Mouse (Mus musculus) brown adipose tissue, adult 24 weeks (tissue): ENCODE measurements at regions not wholly inside any gene's neighbourhood (a gene's known extent, or its start where the extent isn't known, plus 50 kb on each side); places are given as distances from the start of the nearest gene placed in this dataset.

Source experiments
- H3K27ac ChIP-seq: fragments of 200-500 bp; replicated peaks from 2 replicates; pipeline ENCODE4 v1.5.1; 2012; ENCODE audit warnings: low read depth, mild to moderate bottlenecking, low read length
- H3K4me1 ChIP-seq: fragments of 200-500 bp; 2 replicates; pipeline ENCODE4 v1.6.1; 2012; ENCODE audit warnings: low read length, mixed read lengths; ENCODE audit not compliant: control insufficient read depth, insufficient read depth, insufficient read length
- H3K4me3 ChIP-seq: fragments of 200-500 bp; 2 replicates; pipeline ENCODE4 v1.5.1; 2012; ENCODE audit warnings: low read depth, mild to moderate bottlenecking, low read length, moderate library complexity; ENCODE audit not compliant: insufficient read depth

DNA sequence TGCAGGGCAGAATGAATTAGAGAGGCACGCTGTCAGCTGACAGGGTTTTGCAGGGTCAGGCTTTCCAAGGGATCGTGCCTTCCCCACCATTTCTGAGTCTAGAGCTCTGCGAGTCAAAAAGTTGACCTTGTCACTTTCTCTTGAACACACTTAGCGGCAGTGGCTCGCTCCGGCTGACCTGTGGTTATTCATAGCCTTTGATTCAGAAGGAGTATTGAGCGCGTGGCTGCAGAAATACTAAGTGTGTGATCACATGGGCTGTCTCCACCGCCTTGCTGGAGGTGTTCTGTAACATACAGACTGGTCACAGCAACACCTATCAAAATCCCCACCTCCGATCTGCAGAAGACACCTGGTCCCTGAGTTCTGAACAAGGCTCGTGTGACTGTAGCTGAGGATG is 252.9 kb downstream of the Uaca start:
- no peak overlapping the region for H3K27ac ChIP-seq
- H3K4me3 ChIP-seq = no peak overlapping the region
- H3K4me1 ChIP-seq = peaks cover 4% of the 10 kb centered on the region; the same call in 1 of the 2 replicates

DNA sequence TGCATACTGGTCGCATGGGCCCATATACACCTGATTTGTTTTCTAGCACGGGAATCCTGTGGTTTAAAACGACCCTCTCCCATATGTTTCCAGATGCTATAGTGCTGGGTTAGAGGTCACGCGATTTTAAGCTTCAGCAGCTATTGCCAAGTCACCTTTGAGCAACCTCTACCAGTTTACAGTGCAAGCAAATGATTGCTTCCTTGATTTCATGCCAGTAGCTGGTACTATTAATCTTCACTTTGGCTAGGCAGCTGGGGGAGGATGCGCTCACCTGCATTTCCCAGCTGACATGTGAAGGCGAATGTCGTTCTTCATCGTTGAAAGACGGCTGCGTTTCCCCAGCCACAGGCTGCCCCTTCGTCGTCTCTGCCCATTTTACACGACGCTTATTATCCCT is 254.2 kb downstream of the Uaca start:
- H3K27ac ChIP-seq = no peak overlapping the region
- no peak overlapping the region for H3K4me3 ChIP-seq
- H3K4me1 ChIP-seq = no peaks in the 10 kb centered on the region

DNA sequence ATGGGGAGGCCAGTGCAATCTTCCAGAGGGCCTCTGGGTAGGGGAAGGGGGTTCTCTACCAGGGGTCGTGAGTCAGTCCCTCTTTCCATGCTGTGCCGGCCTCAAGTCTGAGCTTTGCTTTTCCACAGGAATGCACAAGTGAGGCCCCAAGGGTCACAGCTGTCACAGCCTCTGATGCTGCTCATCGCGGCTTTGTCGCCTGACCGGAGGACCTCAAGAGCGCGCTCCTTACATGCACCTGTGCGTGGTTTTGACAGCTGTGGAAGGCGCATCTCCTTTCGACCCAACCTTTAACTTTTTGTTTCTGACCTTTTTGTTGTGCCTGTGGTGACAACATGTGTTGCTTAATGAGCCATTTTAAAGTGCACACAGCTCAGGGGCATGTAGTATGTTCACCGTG is 258.3 kb downstream of the Uaca start:
- Histone ChIP-seq H3K27ac (no peak overlapping the region), H3K4me1 (peaks cover 11% of the 10 kb centered on the region), H3K4me3 (no peak overlapping the region)

DNA sequence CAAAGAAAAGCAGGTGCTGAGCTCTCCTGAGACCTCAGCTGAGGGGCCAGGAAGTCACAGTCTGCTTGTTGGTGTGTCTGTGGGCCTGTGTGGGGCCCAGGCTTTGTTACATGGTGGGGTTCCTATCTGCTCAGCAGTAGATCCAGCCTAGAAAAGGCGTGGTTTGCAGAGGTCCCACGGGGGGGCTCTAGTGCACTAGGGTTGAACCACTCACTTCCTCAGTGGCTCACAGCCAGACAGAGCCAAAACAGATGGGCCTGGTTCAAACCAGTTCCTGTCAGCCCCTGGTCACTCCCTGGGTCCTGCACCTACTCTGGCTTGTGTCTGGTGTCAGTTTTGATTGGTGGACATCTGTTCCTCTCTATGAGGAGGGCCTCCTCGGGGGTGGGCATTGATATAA is 260.1 kb downstream of the Uaca start:
- peaks cover 11% of the 10 kb centered on the region for H3K4me1 ChIP-seq
- H3K4me3 ChIP-seq = no peak overlapping the region
- H3K27ac ChIP-seq = no peak overlapping the region

DNA sequence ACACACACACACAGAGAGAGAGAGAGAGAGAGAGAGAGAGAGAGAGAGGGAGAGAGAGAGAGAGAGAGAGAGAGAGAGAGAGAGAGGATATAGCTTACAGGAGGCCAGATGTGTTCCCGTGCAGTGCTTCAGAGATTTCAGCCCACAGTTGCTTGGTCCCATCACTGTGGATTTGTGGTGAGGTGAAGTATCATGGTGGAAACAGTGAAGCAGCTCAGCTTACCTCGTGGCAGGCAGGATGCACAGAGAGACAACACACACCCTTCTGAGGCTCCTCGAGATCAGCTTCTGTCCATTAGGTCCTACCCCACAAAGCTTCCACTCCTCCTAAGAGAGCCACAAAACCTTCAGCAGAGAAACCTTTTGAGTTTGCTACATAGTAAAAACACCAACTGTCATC is 261.1 kb downstream of the Uaca start:
- Histone ChIP-seq H3K4me1 (peaks cover 11% of the 10 kb centered on the region), H3K27ac (no peak overlapping the region), H3K4me3 (no peak overlapping the region)

DNA sequence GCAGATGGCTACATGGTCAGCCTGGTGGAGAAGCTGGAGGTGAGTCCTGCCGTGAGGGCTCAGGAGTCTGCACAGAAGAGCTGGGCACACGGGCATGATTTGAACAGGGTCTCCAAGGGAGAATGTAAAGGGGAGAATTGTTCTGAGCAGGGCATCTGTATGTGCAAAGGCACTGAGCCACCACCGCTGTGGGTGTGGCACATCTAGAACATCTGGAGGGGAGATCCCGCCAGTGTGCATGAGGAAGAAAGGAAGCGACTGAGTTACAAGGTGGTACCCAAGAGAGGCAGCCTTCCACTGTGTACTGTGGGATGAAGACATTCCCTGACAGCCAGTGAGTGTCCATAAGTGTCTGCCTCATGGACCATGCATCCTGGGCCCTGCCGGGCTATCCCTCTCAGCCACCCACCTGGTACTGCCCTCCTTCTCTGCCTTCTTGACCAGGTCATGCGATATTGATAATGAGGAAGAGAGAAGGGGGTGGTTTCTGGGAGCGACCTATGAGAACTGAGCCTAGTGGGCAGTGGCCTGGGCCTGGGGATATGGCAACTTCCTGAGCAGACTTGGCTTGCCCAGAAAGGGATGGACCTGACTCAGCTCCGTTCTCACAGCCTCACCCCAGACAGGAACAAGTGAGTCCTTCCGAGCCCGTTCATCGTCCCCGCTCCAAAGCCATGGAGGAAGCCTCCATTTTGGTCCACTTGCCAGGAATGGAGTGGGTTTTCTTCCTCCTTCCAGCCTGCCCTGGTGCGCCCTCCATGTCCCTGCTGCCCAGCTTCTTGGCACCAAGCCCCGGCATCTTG is 261.8 kb downstream of the Uaca start:
- H3K4me3 ChIP-seq = no peak overlapping the region
- H3K4me1 ChIP-seq = peaks cover 11% of the 10 kb centered on the region

DNA sequence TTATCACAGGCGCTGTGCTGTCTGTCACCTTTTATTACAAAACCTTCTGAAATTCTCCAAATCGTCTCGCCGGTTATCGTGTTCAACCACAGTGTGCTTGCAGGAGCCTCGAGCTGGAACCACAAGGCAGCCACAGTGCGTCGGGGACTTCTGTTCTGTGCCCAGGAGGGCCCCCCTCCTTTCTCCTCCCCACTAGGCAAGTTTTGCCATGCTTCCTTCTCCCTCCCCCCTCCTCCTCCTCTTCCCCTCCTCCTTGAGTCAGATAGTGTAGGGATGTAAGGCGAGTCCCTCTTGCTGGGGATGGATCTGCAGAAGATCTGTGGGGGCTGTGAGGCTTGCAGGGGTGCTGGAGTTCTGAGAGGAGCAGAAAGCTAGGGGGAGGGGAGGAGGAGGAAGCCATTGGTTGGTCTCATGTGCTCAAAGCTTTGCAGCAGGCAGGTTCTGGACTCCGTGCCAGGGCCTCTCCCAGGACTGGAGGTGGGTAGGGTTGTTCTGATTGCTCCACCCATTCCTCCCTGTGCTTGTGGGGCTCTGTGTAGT is 262.5 kb downstream of the Uaca start:
- no peak overlapping the region for H3K27ac ChIP-seq
- no peak overlapping the region; the same call in 1 of the 2 replicates for H3K4me3 ChIP-seq
- peaks cover 11% of the 10 kb centered on the region for H3K4me1 ChIP-seq

More for the DNA sequence above, 261.8 kb downstream of the Uaca start:
- H3K27ac ChIP-seq = no peak overlapping the region

DNA sequence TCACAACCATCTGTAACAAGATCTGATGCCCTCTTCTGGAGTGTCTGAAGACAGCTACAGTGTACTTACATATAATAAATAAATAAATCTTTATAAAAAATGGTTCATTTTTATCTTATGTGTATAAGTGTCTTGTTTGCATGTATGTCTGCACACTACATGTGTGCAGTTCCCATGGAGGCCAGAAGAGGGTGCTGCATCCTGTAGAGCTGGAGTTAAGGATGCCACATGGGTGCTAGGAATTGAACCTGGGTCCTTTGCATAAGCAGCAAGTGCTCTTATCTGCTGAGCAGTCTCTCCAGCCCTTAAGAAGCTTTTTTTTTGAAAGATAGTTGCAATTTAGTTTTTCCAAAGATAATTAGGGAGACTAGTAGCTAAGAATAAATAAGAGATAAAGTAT is 264.9 kb downstream of the Uaca start:
- Histone ChIP-seq H3K4me3 (no peak overlapping the region), H3K27ac (no peak overlapping the region), H3K4me1 (peaks cover 11% of the 10 kb centered on the region)

DNA sequence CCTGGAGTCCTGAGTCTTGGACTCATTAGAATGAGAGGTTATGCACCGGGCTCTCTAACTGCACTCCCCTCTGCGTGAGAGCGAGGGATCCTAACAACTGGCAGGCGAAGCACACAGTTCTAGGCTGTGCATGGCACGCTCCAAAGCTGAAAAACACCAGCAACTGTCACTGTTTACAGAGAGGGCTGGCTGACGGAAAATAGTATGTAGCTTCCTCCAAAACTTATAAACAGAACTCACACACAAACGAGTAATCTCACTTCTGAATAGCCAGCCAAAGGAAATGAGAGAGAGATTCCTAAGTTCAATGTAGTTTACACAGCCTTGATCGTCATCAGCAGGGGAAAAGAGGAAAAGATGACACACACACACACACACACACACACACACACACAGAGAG is 266.6 kb downstream of the Uaca start:
- Histone ChIP-seq H3K4me3 (no peak overlapping the region), H3K4me1 (peaks cover 12% of the 10 kb centered on the region), H3K27ac (no peak overlapping the region)

DNA sequence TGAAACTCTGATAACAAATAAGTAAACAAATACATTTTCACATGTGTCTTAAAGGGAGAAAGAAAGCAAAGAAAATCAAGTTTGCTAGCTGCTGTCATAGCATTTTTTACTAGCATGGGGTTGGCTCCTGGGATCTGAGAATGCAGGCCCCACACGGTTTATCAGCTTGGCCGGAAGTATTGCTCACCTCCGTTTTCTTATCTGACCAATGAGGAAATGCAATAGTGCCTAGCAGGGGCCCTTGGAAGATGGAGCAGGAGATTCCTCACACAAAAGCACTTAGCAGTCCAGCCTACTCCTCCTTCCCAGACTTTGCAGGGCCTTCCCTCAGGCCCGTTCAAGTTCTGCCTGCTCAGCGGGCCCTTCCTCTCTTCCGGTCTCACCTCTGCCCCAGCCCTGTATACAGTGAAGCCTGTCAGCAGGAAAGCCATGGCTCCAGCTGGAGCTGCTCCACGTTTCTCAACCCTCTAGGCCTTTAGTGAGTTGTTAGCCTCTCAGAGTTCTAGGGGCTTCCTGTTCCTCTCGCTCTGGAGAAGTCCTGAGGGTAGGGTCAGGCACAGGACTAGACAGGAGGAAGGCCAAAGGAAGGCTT is 270.5 kb downstream of the Uaca start:
- Histone ChIP-seq H3K4me1 (peaks cover 10% of the 10 kb centered on the region), H3K4me3 (no peak overlapping the region), H3K27ac (no peak overlapping the region)

DNA sequence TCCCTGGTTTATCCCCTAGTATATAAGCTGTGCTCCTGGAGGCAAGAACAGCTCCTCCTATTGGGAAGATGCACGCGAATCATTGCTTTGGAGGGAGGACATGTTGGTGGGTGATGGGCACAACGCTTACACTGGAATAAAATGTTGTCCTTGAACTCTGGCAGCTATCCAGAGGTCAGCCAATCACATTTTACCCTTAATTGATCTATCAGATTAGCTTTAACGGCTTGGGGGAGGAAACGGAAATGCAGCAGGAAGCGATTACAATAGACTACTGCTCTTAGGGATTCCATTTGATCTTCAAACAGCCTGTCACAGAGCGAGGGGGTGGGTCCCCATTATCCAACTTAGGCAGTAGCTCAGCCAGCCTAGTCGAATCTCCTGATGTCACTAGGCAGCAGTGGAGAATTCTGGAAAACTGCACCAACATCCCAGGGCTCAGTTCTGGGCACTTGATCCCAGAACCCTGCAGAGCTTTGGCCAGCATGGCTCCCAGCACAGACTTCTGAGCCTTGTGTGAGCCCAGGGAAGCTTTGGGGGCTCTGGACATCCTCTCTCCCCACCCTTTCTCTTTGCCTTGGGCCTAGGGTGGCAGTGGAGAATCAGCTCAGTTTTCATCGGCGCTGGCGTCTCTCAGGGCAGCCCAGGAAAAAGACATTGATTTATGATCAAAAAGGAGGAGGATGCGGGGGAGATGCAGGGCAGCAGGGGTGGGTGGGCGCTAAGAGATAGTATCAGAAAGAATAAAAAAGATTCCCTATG is 275.4 kb downstream of the Uaca start:
- H3K4me1 ChIP-seq = peaks cover 13% of the 10 kb centered on the region
- no peak overlapping the region for H3K27ac ChIP-seq
- H3K4me3 ChIP-seq = no peak overlapping the region

DNA sequence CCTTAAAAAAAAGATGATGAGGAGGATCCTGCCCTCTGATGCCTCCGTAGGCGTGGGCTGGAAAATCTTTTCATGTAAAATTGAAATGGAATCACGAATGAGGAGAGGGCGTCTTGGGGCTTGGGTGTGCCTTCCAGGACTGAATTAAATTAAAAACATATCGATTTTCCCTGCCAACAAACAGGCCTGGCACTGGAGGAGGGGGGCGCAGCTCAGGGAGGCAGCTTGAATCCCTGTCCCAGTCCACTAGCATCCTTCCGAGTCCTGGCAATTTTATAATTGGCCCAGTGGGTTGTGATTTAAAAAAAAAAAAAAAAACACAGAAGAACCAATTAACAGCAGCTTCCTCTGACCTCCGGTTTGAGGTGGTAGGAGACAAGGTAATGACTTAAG is 276.0 kb downstream of the Uaca start:
- H3K4me3 ChIP-seq = no peak overlapping the region
- H3K27ac ChIP-seq = no peak overlapping the region
- peaks cover 9% of the 10 kb centered on the region for H3K4me1 ChIP-seq

DNA sequence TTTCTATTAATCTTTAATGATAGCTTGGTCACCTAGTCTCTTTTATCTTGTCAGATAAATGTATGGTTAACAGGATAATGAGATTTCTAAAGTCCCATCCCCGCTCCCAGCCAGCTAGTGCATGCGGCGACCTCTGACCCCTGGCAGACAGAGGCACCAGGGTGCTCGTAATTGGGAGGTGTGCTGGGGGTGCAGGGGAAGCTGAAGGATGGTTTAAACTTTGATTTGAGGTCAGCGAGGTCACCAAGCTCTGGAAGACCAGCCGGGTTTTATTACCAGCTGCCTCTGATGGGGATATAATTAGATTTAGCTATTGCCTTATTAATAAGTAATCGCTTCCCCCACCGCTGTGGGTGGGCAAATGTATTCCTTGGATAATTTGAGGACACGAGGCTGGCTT is 276.5 kb downstream of the Uaca start:
- H3K27ac ChIP-seq = no peak overlapping the region
- peaks cover 9% of the 10 kb centered on the region for H3K4me1 ChIP-seq
- no peak overlapping the region for H3K4me3 ChIP-seq

DNA sequence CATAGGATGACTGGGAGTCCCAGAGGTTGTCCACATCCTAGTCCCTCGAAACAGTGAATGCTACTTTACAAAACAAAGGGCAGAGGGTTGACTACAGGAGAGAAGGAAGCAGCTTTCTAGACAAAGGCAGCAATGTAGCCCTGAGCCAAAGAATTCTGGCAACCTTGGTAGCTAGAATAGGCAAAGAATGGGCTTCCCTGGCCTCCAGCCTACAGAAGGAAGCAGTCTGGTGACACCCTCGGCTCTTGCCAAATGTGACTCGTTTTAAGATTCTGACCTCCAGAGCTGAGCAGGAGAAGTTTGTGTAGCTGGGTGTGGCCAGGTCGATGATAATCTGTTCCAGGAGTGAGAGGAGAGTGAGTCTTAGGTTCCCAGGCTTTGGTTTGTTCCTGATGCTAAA is 279.1 kb downstream of the Uaca start:
- H3K4me3 ChIP-seq = no peak overlapping the region
- no peak overlapping the region for H3K27ac ChIP-seq
- peaks cover 9% of the 10 kb centered on the region for H3K4me1 ChIP-seq

DNA sequence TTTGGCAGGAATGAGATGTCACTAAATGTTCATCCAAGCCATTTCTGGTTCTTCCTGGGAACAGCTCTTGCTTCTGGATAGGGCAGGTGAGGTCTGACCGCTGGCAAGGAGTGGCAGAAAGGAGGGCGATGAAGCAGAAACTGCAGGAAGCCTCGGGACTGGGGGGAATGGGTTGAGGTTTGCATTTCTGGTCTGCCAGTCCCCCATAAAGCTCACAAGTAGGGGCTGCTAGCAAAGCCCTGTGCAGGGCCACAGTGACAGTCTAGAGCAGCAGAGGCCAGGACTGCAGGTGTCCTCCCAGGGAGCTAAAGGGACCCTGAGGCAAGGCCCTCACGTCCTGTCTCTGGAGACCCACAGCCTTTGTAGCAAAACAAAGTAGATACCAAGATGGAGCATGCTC is 280.7 kb downstream of the Uaca start:
- H3K4me1 ChIP-seq = no peaks in the 10 kb centered on the region; the same call in 1 of the 2 replicates
- H3K27ac ChIP-seq = no peak overlapping the region
- H3K4me3 ChIP-seq = no peak overlapping the region
